Mouse (Mus musculus) frontal cortex, postnatal 36 days (tissue): ENCODE results near the gene Plppr3.

Source experiments
- DNase-seq, 2 experiments: peaks; one replicate each; pipeline ENCODE4 v3.0.0; 2022; ENCODE audit warnings: low spot score in 2 of 2

The Plppr3 gene

GRCm38 (mm10) chr10:79874290-79874862 is at the start of gene Plppr3, which contains the start of gene Prtn3:
TSS of gene Plppr3 (minus strand) at chr10:79874634.
TSS of gene Prtn3 (plus strand) at chr10:79874476.
- no peak for DNase-seq

- DNase-seq, result no peak
These were observed 47.1 kb upstream of the Plppr3 start for GRCm38 (mm10) chr10:79921572-79921971.

- no peak for DNase-seq
These were observed 46.6 kb upstream of the Plppr3 start, which contains the start of gene R3hdm4 for GRCm38 (mm10) chr10:79920958-79921535. TSS of gene R3hdm4 (minus strand) at chr10:79921208.

GRCm38 (mm10) chr10:79920056-79920890 is 45.8 kb upstream of the Plppr3 start:
- DNase-seq, result no peak

- DNase-seq, result no peak
These were observed 44.9 kb upstream of the Plppr3 start for GRCm38 (mm10) chr10:79919251-79919849.

GRCm38 (mm10) chr10:79918231-79919078 is 44.0 kb upstream of the Plppr3 start:
- DNase-seq, result no peak

- no peak for DNase-seq
These were observed 43.2 kb upstream of the Plppr3 start for GRCm38 (mm10) chr10:79917532-79918100.

GRCm38 (mm10) chr10:79916808-79917531 is 42.5 kb upstream of the Plppr3 start, which contains the start of gene Kiss1r:
TSS of gene Kiss1r (plus strand) at chr10:79916971.
- peak; percentile 82 for DNase-seq

GRCm38 (mm10) chr10:79916081-79916480 is 41.6 kb upstream of the Plppr3 start:
- DNase-seq, result peak in 1 of 2 experiments; percentile 31

GRCm38 (mm10) chr10:79914948-79915596 is 40.6 kb upstream of the Plppr3 start:
- DNase-seq, result no peak

GRCm38 (mm10) chr10:79914131-79914947 is 39.9 kb upstream of the Plppr3 start:
- DNase-seq, result no peak

GRCm38 (mm10) chr10:79912412-79912811 is 38.0 kb upstream of the Plppr3 start:
- no peak for DNase-seq

- no peak for DNase-seq
These were observed 36.1 kb upstream of the Plppr3 start, which contains the start of gene Gm26602 for GRCm38 (mm10) chr10:79910556-79910955. TSS of gene Gm26602 (plus strand) at chr10:79910856.

- DNase-seq, result peak in 1 of 2 experiments; percentile 73
These were observed 34.9 kb upstream of the Plppr3 start for GRCm38 (mm10) chr10:79909092-79909922.

- peak; percentile 94 to 97 for DNase-seq
These were observed 34.0 kb upstream of the Plppr3 start, which contains the start of gene Med16 for GRCm38 (mm10) chr10:79908167-79909091. TSS of gene Med16 (minus strand) at chr10:79908923.

- no peak for DNase-seq
These were observed 33.0 kb upstream of the Plppr3 start for GRCm38 (mm10) chr10:79907415-79907814.

GRCm38 (mm10) chr10:79906712-79907111 is 32.3 kb upstream of the Plppr3 start:
- no peak for DNase-seq
